Mouse (Mus musculus) MEL (cell line): ENCODE results near the gene Atg14.

Experiments used
- BHLHE40 ChIP-seq: IDR thresholded peaks from 2 replicates; pipeline ENCODE4 v1.6.1; 2012; ENCODE audit warnings: low read depth, mild to moderate bottlenecking, inconsistent platforms, low read length, improper control_type of control experiment, borderline replicate concordance
- CTCF ChIP-seq, 3 experiments: IDR thresholded peaks in 2 of 3; conservative IDR thresholded peaks in 1 of 3; 2 replicates each; pipeline ENCODE4 v1.5.1; 2011 to 2012; ENCODE audit warnings: low read length in 3 of 3, low read depth in 2 of 3, mild to moderate bottlenecking in 2 of 3, improper control_type of control experiment in 1 of 3, inconsistent platforms in 1 of 3, mixed read lengths in 1 of 3, moderate library complexity in 1 of 3; ENCODE audit not compliant: control insufficient read depth in 1 of 3, insufficient read depth in 1 of 3, poor library complexity in 1 of 3, severe bottlenecking in 1 of 3
- E2F4 ChIP-seq: IDR thresholded peaks from 2 replicates; pipeline ENCODE4 v1.6.1; 2011; ENCODE audit warnings: low read depth, low read length, improper control_type of control experiment, borderline replicate concordance
- MEF2A ChIP-seq: IDR thresholded peaks from 2 replicates; pipeline ENCODE4 v1.6.1; 2014; ENCODE audit warnings: low read depth, mild to moderate bottlenecking, inconsistent platforms, low read length, improper control_type of control experiment; ENCODE audit not compliant: poor library complexity, insufficient replicate concordance, severe bottlenecking; ENCODE audit errors: extremely low read depth
- RAD21 ChIP-seq: IDR thresholded peaks from 2 replicates; pipeline ENCODE4 v1.6.1; 2011; ENCODE audit warnings: mild to moderate bottlenecking, low read depth, low read length, improper control_type of control experiment
- ZNF384 ChIP-seq: IDR thresholded peaks from 2 replicates; pipeline ENCODE4 v1.6.1; 2012; ENCODE audit warnings: low read depth, mild to moderate bottlenecking, inconsistent platforms, low read length, improper control_type of control experiment

- TF ChIP-seq MEF2A (no peak), E2F4 (no peak), RAD21 (no peak), ZNF384 (no peak), BHLHE40 (no peak), CTCF (IDR thresholded peaks at IDR 0.05 in 2 of 3, conservative IDR thresholded peaks at IDR 0.05 in 1 of 3; ENCODE audit: control insufficient read depth in 1 of 3, insufficient read depth in 1 of 3, low read depth in 2 of 3, low read length in 3 of 3, poor library complexity in 1 of 3, severe bottlenecking in 1 of 3) (no peak)
Observed at GRCm38 (mm10) chr14:47521609-47522008, 48.8 kb downstream of the Atg14 start.
